Mouse (Mus musculus) midbrain, postnatal 0 days (tissue): ENCODE measurements around the gene Gm12216. TPM values are rescaled to one million over a fixed set of nuclear protein-coding genes. Genes with fewer than 3 reads are reported as not detected.
A peak's percentile ranks its signal among the peaks of the same experiment; 100 is the strongest.

Experiments
- ATAC-seq: fragments of 200-750 bp; cut with Nextera tagmentation; 2 replicates; pipeline ENCODE4 v1.8.0; 2017; ENCODE audit warnings: moderate number of reproducible peaks, mild to moderate bottlenecking, moderate TSS enrichment, moderate library complexity; ENCODE audit not compliant: low FRiP score
- DNase-seq: peaks from one replicate; pipeline ENCODE4 v3.0.0-alpha.2; 2015; ENCODE audit warnings: low spot score
- H3K27ac ChIP-seq: fragments of 300-500 bp; sonication (generic); 2 replicates; pipeline ENCODE4 v1.5.1; 2014; ENCODE audit warnings: low read depth, mild to moderate bottlenecking, low read length, mixed read lengths
- H3K27me3 ChIP-seq: fragments of 300-500 bp; sonication (generic); 2 replicates; pipeline ENCODE4 v1.6.1; 2014; ENCODE audit warnings: low read length, control low read depth, mixed read lengths; ENCODE audit not compliant: insufficient read depth
- H3K36me3 ChIP-seq: fragments of 300-500 bp; sonication (generic); 2 replicates; pipeline ENCODE4 v1.6.1; 2014; ENCODE audit warnings: low read length, control low read depth, mixed read lengths; ENCODE audit not compliant: insufficient read depth
- H3K4me1 ChIP-seq: fragments of 300-500 bp; sonication (generic); 2 replicates; pipeline ENCODE4 v1.6.1; 2014; ENCODE audit warnings: mild to moderate bottlenecking, control low read depth, antibody characterized with exemption, low read length, mixed read lengths; ENCODE audit not compliant: insufficient read depth
- H3K4me2 ChIP-seq: fragments of 300-500 bp; sonication (generic); 2 replicates; pipeline ENCODE4 v1.6.1; 2014; ENCODE audit warnings: low read depth, mild to moderate bottlenecking, low read length, mixed read lengths; ENCODE audit not compliant: poor library complexity, severe bottlenecking
- H3K4me3 ChIP-seq: fragments of 300-500 bp; sonication (generic); 2 replicates; pipeline ENCODE4 v1.5.1; 2014; ENCODE audit warnings: low read depth, mild to moderate bottlenecking, low read length, moderate library complexity
- H3K9ac ChIP-seq: fragments of 300-500 bp; sonication (generic); replicated peaks from 2 replicates; pipeline ENCODE4 v1.6.1; 2014; ENCODE audit warnings: mild to moderate bottlenecking, low read length, moderate library complexity, mixed read lengths; ENCODE audit not compliant: poor library complexity, severe bottlenecking
- H3K9me3 ChIP-seq: fragments of 300-500 bp; sonication (generic); 2 replicates; pipeline ENCODE4 v1.6.1; 2016; ENCODE audit warnings: low read length, control low read depth
- CTCF ChIP-seq: IDR thresholded peaks from 2 replicates; pipeline ENCODE4 v1.5.1; 2016; ENCODE audit warnings: antibody characterized with exemption, mild to moderate bottlenecking
- WGBS: fragments of 180-500 bp; shearing (Covaris S2); extraction: QIAGEN DNeasy Blood & Tissue Kit; methylation state at CpG from one replicate; pipeline ENCODE4 v1.1.7; 2014; 5-methylcytosine and 5-hydroxymethylcytosine counted together
- polyA plus RNA-seq: library from polyadenylated mRNA; unstranded; fragments of >200 nt; fragmentation: Nextera tagmentation; extraction: Ambion mirVana; gene quantifications from 2 replicates; pipeline ENCODE4 v1.2.1, GENCODE M21; 2015
- total RNA-seq: library from RNA; depleted of rRNA; stranded (reverse); fragments of >200 nt; gene quantifications from 2 replicates; pipeline ENCODE4 v1.2.3, GENCODE M21; 2014

The Gm12216 gene
- total and polyA plus RNA-seq, 2 experiments from 2014 or later: 0.65 TPM; not detected in 1

GRCm38 (mm10) chr11:53770125-53770791 lies 88.8 kb downstream of the Gm12216 start:
- peak overlapping the region; percentile 67 for H3K4me3 ChIP-seq
- no peaks in the 10 kb centered on the region for H3K36me3 ChIP-seq
- H3K4me1 ChIP-seq: peaks cover 5% of the 10 kb centered on the region; the same call in 1 of the 2 replicates
- H3K9ac ChIP-seq: peak overlapping the region; percentile 67
- WGBS: under 1% methylated on average over 66 of the region's 75 CpGs
- no peaks in the 10 kb centered on the region for H3K9me3 ChIP-seq
- DNase-seq (peak; percentile 60), ATAC-seq (peak; percentile 75)
- H3K4me2 ChIP-seq: peak overlapping the region; percentile 92
- TF ChIP-seq CTCF: 0 out of 2 replicates have a peak, but pooled peaks have one; percentile 20
- H3K27ac ChIP-seq: 0 out of 2 replicates have a peak overlapping the region, but pooled peaks have one; percentile 32
- 0 out of 2 replicates have a peak, but pooled peaks cover 6% of the 10 kb centered on the region for H3K27me3 ChIP-seq

DNA sequence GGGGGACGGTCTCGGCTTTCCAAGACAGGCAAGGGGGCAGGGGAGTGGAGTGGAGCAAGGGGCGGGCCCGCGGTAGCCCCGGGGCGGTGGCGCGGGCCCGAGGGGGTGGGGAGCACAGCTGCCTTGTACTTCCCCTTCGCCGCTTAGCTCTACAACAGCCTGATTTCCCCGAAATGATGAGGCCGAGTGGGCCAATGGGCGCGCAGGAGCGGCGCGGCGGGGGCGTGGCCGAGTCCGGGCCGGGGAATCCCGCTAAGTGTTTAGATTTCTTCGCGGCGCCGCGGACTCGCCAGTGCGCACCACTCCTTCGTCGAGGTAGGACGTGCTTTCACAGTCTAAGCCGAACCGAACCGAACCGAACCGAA lies 89.3 kb downstream of the Gm12216 start, which contains the start of gene Irf1:
Gene Irf1, plus strand, starts transcription at position 255 of the 365 bp plus-strand sequence.
- Histone ChIP-seq H3K36me3 (no peaks in the 10 kb centered on the region), H3K9ac (peak within 1 kb of the TSS; percentile 67), H3K4me2 (peak within 1 kb of the TSS; percentile 92), H3K4me1 (peaks cover 5% of the 10 kb centered on the region; the same call in 1 of the 2 replicates), H3K27ac (0 out of 2 replicates have a peak within 1 kb of the TSS, but pooled peaks have one; percentile 32), H3K27me3 (0 out of 2 replicates have a peak, but pooled peaks cover 6% of the 10 kb centered on the region), H3K4me3 (peak within 1 kb of the TSS; percentile 67), H3K9me3 (no peaks in the 10 kb centered on the region)
- no peak for TF ChIP-seq CTCF
- ATAC-seq: peak; percentile 87
- under 1% methylated on average over 40 of the region's 40 CpGs for WGBS
- DNase-seq: peak; percentile 83

- ATAC-seq (no peak), DNase-seq (no peak)
- Histone ChIP-seq H3K36me3 (no peaks in the 10 kb centered on the region), H3K9ac (no peak overlapping the region), H3K9me3 (no peaks in the 10 kb centered on the region), H3K27ac (no peak overlapping the region), H3K4me1 (peaks cover 5% of the 10 kb centered on the region; the same call in 1 of the 2 replicates), H3K4me3 (peak overlapping the region; percentile 67; the same call in 1 of the 2 replicates), H3K4me2 (peak overlapping the region; percentile 92), H3K27me3 (0 out of 2 replicates have a peak, but pooled peaks cover 6% of the 10 kb centered on the region)
- WGBS: 63% methylated on average over 12 of the region's 12 CpGs
- no peak for TF ChIP-seq CTCF
Observed at GRCm38 (mm10) chr11:53769185-53769576, 89.9 kb downstream of the Gm12216 start.

GRCm38 (mm10) chr11:53768422-53769184 lies 90.5 kb downstream of the Gm12216 start:
- peaks cover 9% of the 10 kb centered on the region for H3K27me3 ChIP-seq
- no peaks in the 10 kb centered on the region for H3K36me3 ChIP-seq
- H3K9ac ChIP-seq: no peak overlapping the region
- peaks cover 8% of the 10 kb centered on the region for H3K4me1 ChIP-seq
- H3K9me3 ChIP-seq: no peaks in the 10 kb centered on the region
- no peak overlapping the region for H3K4me3 ChIP-seq
- no peak for ATAC-seq
- DNase-seq: no peak
- TF ChIP-seq CTCF: no peak
- WGBS: 81% methylated on average over 13 of the region's 13 CpGs
- H3K4me2 ChIP-seq: no peak overlapping the region
- no peak overlapping the region for H3K27ac ChIP-seq

DNA sequence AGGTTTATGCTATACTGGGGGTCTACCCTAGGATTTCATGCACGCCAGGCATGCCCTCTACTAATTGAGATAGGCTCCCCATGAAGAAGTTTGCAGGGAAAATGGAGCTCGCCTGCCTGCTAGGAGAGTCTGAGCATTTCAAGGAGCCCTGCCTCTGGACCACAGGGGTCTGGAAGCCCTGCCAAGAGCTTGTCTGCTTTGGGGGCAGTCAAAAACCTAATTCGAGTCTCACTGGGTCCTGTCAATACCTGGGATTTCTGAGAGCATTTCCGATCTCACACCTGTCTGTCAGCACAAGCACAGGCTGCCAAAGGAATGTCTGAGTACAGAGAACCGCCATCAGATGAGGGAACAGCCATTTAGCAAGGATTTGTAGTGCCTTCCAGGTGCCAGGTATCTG lies 94.5 kb downstream of the Gm12216 start:
- 56% methylated on average over 5 of the region's 5 CpGs for WGBS

More for the DNA sequence above, 94.5 kb downstream of the Gm12216 start:
- H3K4me1 ChIP-seq: peaks cover 10% of the 10 kb centered on the region
- H3K4me2 ChIP-seq: no peak overlapping the region
- no peak overlapping the region for H3K27ac ChIP-seq
- no peaks in the 10 kb centered on the region for H3K9me3 ChIP-seq
- peaks cover 33% of the 10 kb centered on the region for H3K27me3 ChIP-seq
- no peak for ATAC-seq
- TF ChIP-seq CTCF: no peak
- H3K4me3 ChIP-seq: no peak overlapping the region
- H3K9ac ChIP-seq: no peak overlapping the region
- no peak for DNase-seq
- no peaks in the 10 kb centered on the region for H3K36me3 ChIP-seq
